Mouse (Mus musculus): Measurements from ENCODE around the gene Cabp2.

DNA sequence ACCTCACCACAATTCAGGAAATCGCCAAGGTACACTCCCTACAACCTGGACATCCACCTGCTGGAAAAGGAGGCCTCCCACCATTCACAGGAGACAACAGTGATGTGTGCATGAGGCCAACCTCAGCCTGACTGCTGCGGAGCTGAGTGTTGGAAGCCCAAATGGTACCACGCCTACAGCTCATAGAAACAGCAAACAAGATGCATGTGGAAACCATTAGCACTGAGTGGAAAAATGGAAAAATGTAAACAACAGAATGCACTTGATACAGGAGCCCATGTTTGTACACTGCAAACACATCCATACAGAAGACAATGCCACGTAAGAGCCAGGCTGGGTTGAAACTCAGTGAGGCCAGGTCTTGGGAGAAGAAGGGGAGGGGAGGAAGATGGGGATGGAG lies 43.1 kb downstream of the Cabp2 start:
- TF ChIP-seq HCFC1 (IDR thresholded peaks at IDR 0.05; ENCODE audit: borderline replicate concordance, insufficient read depth, low read length): no peak
- no peak for TF ChIP-seq ZC3H11A (IDR thresholded peaks at IDR 0.05; ENCODE audit: borderline replicate concordance, low read depth, low read length)
- no peak for TF ChIP-seq CHD2 (IDR thresholded peaks at IDR 0.05; ENCODE audit: low read depth, low read length)
- no peak for TF ChIP-seq ZNF384 (IDR thresholded peaks at IDR 0.05; ENCODE audit: low read depth, low read length)
- no peak for TF ChIP-seq MAFK (IDR thresholded peaks at IDR 0.05; ENCODE audit: insufficient read depth, low read depth, low read length)
